Mouse (Mus musculus): ENCODE data around the gene Cc2d2b.

GRCm38 (mm10) chr19:40728213-40728612, 20.3 kb upstream of the Cc2d2b start:
- TF ChIP-seq POLR2A (IDR thresholded peaks at IDR 0.05; ENCODE audit: low read depth, low read length) = no peak
- TF ChIP-seq CTCF (IDR thresholded peaks at IDR 0.05; ENCODE audit: extremely low read depth, insufficient read length, insufficient replicate concordance, low read depth, low read length) = no peak

All from small intestine, adult 2 months (tissue).